Mouse (Mus musculus): ENCODE results near the gene 1700093K21Rik.
"Not testable (repeated sequence)": the region's sequence is repeated elsewhere in the genome, so short reads cannot be mapped to it uniquely, and the experiment has no call there.

1700093K21Rik gene

DNA sequence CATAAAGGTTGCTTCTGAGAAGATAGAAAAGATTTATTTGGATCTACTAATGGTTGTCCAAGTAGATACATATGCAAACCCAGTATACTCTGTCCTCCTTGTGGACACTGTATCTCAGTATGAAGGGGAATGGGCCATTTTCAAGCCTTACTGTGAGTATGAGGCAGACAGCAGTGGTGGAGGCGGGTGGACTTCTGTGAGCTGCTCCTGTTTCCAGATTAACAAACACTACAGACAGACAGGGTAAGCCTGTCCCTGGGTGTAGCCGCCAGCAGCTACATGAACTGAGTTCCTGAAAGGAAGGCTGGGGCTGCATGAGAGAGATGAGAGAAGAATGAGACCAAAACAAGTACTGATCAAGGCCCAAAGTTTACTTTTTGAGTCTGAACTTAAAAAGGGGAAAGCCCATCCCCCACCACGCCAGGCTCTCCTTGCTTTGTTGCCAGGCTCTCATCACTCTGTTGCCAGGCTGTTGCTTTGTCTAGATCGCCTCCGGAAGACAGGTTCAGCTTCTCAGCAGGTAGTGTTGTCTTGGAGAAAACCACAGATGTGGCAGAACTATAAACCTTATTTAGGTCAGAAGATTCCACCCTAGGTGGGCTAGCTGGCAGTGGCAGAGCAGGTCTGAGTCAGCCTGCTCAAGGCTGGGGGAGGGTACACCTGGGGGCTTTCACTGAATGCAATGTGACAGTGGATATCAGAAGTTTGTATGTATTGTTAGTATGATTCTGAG, at the start of gene 1700093K21Rik:
TSS of gene 1700093K21Rik (minus strand) at position 683 of the 733 bp plus-strand sequence.
- no peak for DNase-seq (ENCODE audit: low spot score)

DNA sequence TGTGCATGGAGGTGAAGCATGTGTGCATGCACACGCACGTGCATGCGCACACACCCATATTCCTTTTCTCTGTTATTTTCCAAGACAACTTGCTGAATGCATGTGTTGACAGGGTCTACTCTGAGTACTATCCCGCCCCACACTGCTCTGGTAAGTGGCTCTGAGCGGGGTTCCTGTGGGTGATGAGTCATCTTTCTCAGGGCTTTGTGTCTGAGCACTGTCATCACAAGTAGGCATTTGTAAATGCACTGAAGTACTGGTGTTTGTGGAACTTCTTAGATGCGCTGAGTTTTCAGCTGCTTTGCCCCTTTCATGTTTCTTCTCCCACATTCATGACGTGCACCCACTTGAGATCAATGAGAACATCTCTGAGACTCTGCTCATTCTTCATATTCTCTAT, 49.2 kb upstream of the 1700093K21Rik start:
- DNase-seq (ENCODE audit: low spot score), result no peak

DNA sequence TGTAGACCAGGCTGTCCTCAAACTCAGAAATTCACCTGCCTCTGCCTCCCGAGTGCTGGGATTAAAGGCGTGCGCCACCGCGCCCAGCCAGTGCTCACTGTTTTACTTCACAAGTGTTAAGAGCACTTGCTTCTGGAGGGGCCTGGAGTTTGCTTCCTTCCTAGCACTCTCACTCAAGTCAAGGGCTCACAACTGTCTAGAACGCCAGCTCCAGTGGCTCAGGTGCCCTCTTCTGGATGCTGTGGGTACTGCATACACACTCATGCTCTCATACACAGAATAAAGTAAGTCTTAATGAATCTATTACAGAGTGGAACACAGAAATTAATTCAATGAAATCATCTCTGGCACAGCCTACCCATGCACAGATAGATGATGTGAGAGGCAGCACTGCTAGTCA, 44.8 kb upstream of the 1700093K21Rik start:
- DNase-seq (ENCODE audit: low spot score), result peak; percentile 22

DNA sequence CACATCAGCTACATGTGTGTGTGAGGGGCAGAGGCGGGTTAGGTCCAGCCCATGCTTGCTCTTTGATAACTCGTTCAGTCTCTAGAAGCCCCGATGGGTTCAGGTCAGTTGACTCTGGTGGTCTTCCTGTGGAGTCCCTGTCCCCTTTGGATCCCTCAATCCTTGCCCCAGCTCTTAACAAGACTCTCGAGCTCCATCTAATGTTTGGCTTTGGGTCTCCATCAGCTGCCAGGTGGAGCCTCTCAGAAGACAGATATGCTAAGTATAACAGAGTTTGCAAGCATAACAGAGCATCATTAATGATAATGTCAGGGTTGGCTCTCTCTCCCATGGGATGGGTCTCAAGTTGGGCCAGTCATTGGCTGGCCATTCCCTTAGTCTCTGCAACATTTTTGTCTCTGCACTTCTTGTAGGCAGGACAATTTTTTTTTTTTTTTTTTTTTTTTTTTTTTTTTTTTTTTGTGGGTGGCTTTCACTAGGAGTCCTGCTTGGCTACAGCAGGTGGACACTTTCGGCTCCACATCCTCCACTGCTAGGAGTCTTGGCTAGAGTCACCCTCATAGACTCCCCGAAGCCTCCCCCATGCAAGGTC, 36.2 kb upstream of the 1700093K21Rik start:
- no peak for DNase-seq (ENCODE audit: low spot score)

DNA sequence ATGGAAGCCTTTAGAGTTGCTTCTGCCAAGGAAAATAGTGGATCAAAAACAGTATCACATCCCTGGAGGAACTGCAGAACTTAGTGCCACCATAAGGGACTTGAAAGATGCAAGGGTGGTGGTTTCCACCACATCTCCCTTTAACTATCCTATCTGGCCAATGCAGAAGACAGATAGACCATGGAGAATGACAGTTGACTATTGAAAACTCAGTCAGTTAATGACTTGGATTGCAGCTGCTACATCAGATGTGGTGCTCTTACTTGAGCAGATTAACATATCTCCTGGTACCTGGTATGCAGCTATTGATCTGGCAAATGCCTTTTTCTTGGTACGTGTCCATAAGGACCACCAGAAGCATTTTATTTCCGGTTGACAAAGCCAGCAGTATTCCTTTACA, 16.5 kb upstream of the 1700093K21Rik start:
- no peak for DNase-seq (ENCODE audit: low spot score)

DNA sequence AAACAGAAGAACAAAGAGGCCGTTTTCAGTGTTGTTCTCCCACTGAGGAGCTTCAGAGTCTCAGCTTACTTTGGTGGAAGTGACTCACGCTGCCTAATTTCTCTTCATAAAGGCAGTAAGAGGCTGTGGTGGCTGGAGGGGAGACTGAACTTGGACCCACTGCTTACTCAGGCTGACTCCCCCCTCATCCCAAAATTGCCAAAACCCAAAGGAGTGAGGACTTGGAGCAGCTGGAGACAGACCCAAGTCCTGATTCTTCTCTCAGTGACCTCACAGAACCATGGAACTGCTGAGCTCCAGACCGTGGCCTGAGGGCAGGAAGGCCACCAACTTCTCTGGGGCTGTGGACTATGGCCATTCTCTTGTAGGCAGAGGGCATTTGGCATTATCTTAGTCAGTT, 2.0 kb downstream of the 1700093K21Rik start:
- no peak for DNase-seq (ENCODE audit: low spot score)

DNA sequence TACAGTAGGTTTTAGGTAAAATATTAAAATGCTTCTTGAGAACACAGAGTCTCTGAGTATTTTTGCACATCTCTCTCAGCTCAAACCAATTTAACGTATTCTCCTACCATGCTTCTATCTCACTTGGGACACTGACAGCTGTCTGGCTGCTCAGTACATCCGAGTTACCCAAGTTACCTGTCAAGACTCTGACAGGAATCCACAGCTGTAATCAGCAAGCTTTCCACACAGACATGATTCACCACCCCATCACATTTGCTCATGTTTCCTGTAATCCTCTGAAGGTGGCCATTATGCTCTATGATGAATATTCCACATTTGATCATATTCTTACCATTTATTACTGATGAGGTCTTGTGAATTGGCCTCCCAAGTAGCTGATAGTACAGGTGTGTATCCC, 5.6 kb downstream of the 1700093K21Rik start:
- no peak for DNase-seq (ENCODE audit: low spot score)

DNA sequence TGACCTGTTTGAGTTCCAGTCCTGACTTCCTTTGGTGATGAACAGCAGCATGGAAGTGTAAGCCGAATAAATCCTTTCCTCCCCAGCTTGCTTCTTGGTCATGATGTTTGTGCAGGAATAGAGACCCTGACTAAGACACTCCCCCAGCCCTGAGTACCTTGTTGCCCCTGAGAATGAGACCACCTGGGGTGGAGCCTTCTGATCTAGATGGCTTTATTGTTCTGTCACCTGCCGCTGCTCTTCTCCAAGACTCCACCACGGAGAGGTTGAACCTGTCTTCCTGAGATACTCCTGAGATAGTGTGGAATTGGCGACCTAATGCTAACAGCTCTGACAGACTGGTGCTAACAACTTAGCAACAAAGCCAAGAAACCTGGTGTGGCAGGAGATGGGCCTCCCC, 6.2 kb downstream of the 1700093K21Rik start:
- DNase-seq (ENCODE audit: low spot score), result not testable (repeated sequence)

DNA sequence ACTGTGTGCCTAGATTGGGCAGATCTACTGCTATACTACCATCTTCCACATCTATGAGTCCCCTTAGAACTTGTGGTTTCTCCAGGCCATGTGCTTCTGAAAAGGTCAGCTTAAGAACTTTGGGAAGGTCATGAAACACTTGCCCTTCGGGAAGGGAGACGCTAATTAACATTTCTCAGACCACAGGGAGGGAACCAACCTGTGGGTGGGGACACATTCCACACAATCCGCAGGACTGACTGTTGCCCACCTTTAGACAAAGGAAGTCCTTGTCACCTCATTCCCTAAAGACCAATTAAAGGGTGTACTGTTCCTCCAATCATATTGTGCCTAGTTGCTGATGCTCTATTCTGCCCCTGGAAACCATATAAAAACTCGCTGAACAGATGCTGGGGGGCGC, 16.2 kb downstream of the 1700093K21Rik start:
- DNase-seq (ENCODE audit: low spot score), result not testable (repeated sequence)

DNA sequence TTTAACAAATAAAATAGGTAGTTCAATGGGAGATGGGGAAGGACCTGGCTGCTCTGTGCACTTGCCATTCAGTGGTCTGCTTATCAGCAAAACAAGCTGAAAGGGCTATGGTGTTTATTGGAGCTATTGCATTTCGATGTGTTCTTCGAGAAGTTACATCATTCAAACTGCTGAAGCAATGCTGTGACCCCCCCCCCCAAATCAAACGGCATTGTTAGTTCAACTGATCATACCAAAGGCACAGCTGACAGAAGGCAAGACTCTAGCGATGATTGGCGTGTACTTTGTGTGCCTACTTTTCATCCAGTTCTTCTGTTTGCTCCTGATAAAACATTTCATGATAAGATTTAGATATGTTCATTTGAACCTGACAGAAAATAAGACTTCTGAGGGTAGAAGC, 22.3 kb downstream of the 1700093K21Rik start:
- no peak for DNase-seq (ENCODE audit: low spot score)

DNA sequence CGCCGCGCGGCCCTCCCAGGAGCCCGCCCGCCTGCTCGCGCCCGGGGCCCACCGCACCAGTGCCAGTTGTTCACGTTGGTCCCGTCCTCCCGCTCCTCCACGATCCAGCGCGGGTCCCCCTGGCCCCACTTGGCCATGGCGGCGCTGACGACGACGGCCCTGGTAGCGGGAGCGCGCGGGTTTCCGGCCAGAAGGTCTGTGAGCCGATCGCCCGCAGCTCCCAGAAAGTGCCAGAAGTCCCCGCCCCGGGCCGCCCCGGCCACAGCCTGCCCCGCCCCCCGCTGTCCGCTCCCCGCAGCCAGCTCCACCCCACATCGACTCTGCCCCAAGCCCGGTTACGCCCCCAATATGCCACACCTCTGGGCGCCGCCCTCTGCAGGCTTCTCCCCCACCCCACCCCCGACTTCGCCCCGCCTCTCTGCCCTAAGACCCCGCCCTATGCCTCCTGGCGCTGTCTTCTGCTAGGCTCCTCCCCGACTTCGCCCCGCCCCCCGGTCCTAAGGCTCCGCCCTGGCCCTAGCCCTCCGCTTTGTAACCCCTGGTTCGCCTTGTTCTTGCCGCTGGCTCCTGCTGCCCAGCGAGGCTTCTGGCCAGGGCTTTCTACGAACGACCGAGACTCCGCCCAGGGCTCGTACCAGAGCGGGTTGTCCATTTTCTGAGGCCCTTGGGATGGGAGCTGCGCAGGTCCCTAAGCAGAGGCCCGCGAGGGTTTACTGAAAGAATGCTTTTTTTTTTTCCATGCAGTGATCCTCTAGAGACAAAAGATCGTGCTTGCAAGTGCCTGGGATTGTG, 23.0 kb downstream of the 1700093K21Rik start, which contains the start of gene Ahsa2:
TSS of gene Ahsa2 (minus strand) at position 313 of the 792 bp plus-strand sequence.
- peak; percentile 96 for DNase-seq (ENCODE audit: low spot score)

DNA sequence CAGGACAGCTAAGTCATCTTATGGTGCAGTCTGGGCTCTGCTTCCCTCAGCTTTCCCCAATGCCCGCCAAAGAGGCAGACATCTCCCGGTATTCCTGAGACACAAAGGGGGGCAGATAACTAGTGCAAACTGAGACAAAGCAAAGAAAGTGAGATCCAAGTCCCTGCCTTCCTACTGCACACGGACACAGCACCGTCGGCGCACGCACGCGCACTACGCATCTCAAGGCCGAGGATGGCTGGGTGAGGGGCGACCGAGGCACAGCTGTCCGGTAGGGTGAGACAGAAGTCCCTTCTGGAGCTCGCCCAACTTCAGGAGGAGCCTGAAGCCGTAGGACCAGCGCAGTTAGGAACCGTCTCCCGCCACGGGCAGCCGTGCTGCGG, 23.6 kb downstream of the 1700093K21Rik start:
- peak; percentile 63 for DNase-seq (ENCODE audit: low spot score)

DNA sequence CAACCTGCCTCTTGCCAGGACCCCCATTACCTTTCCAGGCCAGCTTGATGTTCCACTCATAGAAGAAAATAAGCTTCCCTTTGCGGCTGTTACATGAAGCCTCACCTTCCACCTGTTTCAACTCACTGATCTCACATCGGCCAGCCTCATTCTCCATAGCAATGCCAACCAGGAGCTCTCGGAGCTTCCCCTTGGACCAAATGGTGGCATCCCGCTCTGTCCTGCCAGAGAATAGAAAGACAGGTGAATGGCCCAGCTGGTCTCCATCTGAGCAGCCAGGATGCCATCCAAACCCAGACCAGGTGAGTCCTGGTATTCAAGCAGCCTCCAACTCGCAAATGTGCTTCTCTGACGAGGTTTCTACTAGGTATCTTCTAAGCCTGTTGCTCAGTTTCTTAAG, 24.3 kb downstream of the 1700093K21Rik start:
- no peak for DNase-seq (ENCODE audit: low spot score)

DNA sequence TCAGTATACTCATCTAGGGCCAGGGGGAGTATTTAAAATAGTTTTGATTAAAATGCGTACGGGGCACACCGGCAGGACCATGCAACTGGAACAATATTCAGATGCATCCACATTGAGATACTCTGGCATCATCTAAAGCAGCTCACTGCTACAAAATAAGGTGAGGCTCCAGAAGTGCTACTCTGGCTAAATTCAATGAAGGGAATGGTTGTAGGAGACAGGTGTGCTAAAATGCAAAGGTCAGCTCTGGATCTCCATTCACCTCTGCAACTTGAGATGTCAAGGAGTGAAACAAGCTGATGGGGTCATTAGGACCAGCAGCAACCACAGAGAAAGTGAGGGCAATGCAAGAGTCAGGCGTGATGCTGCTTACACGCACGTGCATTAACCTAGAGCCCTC, 25.7 kb downstream of the 1700093K21Rik start:
- no peak for DNase-seq (ENCODE audit: low spot score)

DNA sequence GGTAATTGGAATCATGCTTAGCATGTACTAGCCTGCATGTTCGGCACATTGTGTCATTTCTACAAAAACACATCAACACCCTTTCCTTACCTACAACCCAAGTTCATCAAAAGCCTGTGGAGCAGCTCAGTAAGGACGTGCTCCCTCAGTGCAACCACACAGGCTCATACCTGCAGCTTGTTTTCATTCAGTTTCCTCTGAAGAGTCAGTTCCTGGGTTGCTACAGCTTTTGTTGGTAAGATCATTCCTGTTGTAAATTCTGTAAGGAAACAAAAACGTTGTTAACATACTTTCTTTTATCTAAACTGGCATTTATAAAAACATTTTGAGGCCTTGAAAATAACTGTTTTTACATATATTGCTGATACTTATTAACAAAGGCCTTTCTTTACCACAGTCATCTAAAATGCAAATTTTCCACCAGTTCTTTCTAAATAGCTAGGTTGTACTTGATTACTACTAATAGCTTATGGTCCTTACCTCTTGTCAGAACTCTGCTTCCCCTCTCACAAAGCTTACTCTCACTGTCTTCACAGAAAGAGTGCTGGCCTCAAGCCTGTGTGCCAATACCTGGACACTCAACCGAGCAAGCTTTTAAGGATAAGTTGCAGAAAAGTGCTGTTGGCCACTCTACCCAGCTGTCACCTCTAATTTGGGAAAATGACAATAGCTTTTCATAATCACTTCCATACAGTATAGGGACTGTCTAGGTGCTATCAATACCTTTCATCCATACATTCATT, 28.7 kb downstream of the 1700093K21Rik start:
- no peak for DNase-seq (ENCODE audit: low spot score)

DNA sequence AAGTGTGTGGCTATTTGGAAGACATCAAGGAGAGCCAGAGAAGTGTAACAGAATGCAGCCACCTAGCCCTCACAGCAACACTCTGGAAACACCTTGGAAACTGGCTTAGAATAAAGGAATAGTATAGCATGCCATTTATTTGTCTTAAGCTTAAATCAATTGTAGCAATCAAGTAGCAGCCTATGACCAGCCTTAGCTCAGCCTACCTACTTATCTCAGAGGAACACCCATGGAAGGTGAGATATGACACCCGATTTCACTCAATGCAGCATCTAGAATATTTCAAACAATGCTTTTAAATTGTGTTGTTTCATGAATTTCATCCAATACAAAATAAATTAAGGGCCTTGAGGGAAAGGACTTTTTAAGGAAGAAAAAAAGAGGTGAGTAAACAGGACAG, 31.0 kb downstream of the 1700093K21Rik start:
- no peak for DNase-seq (ENCODE audit: low spot score)

Data from ovary, adult 18-20 months (tissue).